Mouse (Mus musculus) cortical plate, adult 2 months (tissue): ENCODE measurements around the gene Mios.

Experiments used
- CTCF ChIP-seq: fragments of 200-500 bp; IDR thresholded peaks from 2 replicates; pipeline ENCODE4 v1.5.1; 2011; ENCODE audit warnings: mild to moderate bottlenecking, control low read depth, low read length; ENCODE audit not compliant: insufficient read depth; ENCODE audit errors: extremely low read depth
- POLR2A ChIP-seq: fragments of 200-500 bp; IDR thresholded peaks from 2 replicates; pipeline ENCODE4 v1.6.1; 2011; ENCODE audit warnings: mild to moderate bottlenecking, low read length, control low read depth; ENCODE audit not compliant: insufficient read depth; ENCODE audit errors: extremely low read depth

- TF ChIP-seq CTCF, result no peak
- TF ChIP-seq POLR2A, result no peak
These were observed 76.5 kb downstream of the Mios start for GRCm38 (mm10) chr6:8285401-8285960.
